Mouse (Mus musculus) olfactory bulb, adult 2 months (tissue): Measurements from ENCODE around the gene Lamc1. TPM values are rescaled to one million over a fixed set of nuclear protein-coding genes. Genes with fewer than 3 reads are reported as not detected.

ENCODE experiments used
- H3K27ac ChIP-seq: fragments of 200-500 bp; 2 replicates; pipeline ENCODE4 v1.5.1; 2012; ENCODE audit warnings: low read depth, low read length; ENCODE audit not compliant: insufficient read depth
- H3K4me1 ChIP-seq: fragments of 200-500 bp; 2 replicates; pipeline ENCODE4 v1.6.1; 2012; ENCODE audit warnings: low read length; ENCODE audit not compliant: control insufficient read depth, insufficient read depth
- H3K4me3 ChIP-seq: fragments of 200-500 bp; 2 replicates; pipeline ENCODE4 v1.5.1; 2012; ENCODE audit warnings: mild to moderate bottlenecking, low read depth, low read length, moderate library complexity; ENCODE audit not compliant: insufficient read depth
- CTCF ChIP-seq: fragments of 200-500 bp; IDR thresholded peaks from 2 replicates; pipeline ENCODE4 v1.5.1; 2012; ENCODE audit warnings: low read depth, mild to moderate bottlenecking, low read length, moderate library complexity; ENCODE audit not compliant: insufficient read depth
- POLR2A ChIP-seq: fragments of 200-500 bp; IDR thresholded peaks from 2 replicates; pipeline ENCODE4 v1.6.1; 2012; ENCODE audit warnings: mild to moderate bottlenecking, low read depth, low read length, moderate library complexity; ENCODE audit not compliant: insufficient read depth
- WGBS: fragments of 180-500 bp; shearing (Covaris S2); methylation state at CpG from one replicate; pipeline ENCODE4 v1.1.7; 2018; 5-methylcytosine and 5-hydroxymethylcytosine counted together
- polyA plus RNA-seq: library from polyadenylated mRNA; stranded (reverse); fragments of >200 nt; gene quantifications from 2 replicates; pipeline ENCODE4 v1.2.4, GENCODE M21; 2012; ENCODE audit warnings: low replicate concordance; ENCODE audit not compliant: missing spikeins, insufficient read depth, insufficient read length

The Lamc1 gene
- not detected in 2 replicates for polyA plus RNA-seq

DNA sequence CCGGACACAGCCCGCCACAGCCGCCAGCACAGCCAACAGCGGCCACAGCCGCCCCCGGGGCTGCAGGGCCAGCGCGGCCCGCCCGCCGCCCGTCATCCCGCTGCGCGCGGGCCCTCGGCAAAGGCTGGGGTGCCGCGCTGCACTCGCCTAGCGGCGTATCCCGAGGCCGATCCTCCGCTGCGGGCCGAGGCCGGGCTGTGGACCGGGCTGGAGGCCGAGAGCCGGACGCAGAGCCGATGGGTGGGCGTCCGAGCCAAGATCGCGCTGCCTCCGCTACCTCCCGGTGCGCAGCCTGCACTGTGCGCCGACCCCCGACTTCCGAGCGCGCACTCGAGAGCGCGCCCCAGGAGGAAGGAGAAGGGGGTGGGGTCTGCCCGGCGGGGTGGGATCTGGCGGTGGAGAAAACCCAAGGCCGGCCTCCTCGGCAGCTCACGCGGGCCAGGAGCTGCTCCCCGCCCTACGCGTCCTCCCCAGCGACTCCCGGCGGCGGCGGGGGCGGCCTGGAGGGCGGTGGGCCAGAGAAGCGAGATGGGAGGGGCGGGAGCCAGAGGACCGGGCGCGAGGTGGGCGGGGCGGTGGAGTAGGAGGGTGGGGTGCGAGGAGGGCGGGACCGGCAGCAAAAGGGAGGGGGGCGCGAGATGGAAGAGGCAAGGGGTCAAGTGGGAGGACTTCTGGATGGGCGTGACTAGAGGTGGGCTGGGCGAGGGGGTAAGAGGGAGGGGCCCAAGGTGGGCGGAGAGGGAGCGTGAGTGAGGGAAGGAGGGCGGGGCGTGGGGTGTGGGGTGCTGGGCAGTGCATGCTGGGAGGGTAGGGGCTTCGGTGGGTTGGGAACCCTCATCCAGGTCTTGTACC, at the start of gene Lamc1:
Gene Lamc1 (minus strand): TSS at position 343 of the 852 bp plus-strand sequence.
- Histone ChIP-seq H3K4me3 (peak within 1 kb of the TSS; percentile 100), H3K27ac (peak within 1 kb of the TSS; percentile 73), H3K4me1 (peaks cover 9% of the 10 kb centered on the region)
- WGBS: under 1% methylated on average over 73 of the region's 85 CpGs
- TF ChIP-seq POLR2A (peak; percentile 81), CTCF (no peak)

- WGBS: 92% methylated on average over 9 of the region's 9 CpGs
- no peak overlapping the region for H3K4me3 ChIP-seq
- H3K27ac ChIP-seq: no peak overlapping the region
- no peaks in the 10 kb centered on the region for H3K4me1 ChIP-seq
- TF ChIP-seq POLR2A (no peak), CTCF (no peak)
Observed at GRCm38 (mm10) chr1:153380746-153381282, 48.2 kb upstream of the Lamc1 start.

DNA sequence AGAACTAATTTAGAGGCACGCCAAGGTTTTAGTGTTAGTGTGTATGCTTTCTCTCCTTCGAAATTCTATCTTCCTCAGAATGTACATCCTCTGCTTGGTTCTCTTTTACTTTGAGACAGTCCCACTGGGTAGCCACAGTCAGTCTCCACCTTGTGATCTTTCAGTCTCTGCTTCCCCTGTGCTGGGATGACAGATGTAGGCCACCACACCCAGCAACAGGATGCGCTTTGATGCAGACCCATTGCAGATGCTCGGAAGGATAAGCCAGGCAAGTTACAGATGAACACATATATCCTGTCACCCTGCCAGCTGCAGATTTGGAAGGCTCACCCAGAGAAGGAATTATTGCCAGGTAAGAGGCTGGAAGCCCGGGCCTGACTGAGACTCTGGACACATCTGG, 47.2 kb upstream of the Lamc1 start:
- TF ChIP-seq POLR2A (no peak), CTCF (no peak)
- WGBS: 91% methylated on average over 5 of the region's 5 CpGs
- Histone ChIP-seq H3K27ac (no peak overlapping the region), H3K4me3 (no peak overlapping the region), H3K4me1 (no peaks in the 10 kb centered on the region)

DNA sequence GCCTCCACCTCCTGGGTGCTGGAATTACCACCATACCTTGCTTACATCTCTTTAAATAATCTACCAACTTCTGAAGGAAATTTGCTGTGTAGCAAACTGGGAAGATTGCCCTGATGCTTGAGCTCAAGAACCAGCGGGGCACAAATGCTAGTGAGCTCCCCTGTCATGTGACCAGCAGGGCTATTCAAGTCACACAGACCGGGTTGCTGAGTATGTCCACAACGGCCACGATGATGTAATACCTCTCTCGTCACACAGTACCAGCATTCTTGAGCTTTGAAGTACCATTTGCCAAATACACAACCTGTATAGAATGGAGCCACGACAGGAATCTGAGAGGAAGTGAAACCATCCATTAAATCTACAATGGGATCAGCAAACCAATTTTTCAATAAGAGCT, 46.0 kb upstream of the Lamc1 start:
- Histone ChIP-seq H3K4me1 (no peaks in the 10 kb centered on the region), H3K4me3 (no peak overlapping the region), H3K27ac (no peak overlapping the region)
- TF ChIP-seq POLR2A (no peak), CTCF (no peak)
- 48% methylated on average over 6 of the region's 6 CpGs for WGBS

DNA sequence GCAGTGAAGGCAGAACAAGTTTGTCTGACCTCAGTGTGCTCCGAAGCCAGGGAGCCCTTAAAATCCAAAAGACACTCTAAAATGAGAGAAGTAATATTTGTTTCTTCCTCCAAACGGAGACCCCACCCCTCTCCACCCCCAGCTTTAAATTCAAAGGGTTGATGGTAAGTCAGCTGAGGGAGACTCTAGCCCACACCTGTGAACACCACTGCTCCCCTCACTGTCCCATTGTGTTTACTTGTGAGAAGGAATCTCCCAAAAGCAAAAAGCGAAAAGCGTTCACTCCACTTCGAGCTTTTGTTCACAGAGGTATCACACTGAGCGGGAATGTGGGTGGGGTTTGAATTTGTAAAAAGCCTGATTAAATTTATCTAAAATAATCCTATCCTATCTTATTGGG, 43.9 kb upstream of the Lamc1 start:
- WGBS: 55% methylated on average over 6 of the region's 6 CpGs
- TF ChIP-seq CTCF: no peak
- no peak for TF ChIP-seq POLR2A
- no peaks in the 10 kb centered on the region for H3K4me1 ChIP-seq
- H3K4me3 ChIP-seq: no peak overlapping the region
- no peak overlapping the region for H3K27ac ChIP-seq

GRCm38 (mm10) chr1:153374136-153374535, 41.5 kb upstream of the Lamc1 start:
- no peak for TF ChIP-seq POLR2A
- TF ChIP-seq CTCF: no peak
- H3K27ac ChIP-seq: no peak overlapping the region
- WGBS: 83% methylated on average over 4 of the region's 4 CpGs
- no peaks in the 10 kb centered on the region for H3K4me1 ChIP-seq
- no peak overlapping the region for H3K4me3 ChIP-seq

DNA sequence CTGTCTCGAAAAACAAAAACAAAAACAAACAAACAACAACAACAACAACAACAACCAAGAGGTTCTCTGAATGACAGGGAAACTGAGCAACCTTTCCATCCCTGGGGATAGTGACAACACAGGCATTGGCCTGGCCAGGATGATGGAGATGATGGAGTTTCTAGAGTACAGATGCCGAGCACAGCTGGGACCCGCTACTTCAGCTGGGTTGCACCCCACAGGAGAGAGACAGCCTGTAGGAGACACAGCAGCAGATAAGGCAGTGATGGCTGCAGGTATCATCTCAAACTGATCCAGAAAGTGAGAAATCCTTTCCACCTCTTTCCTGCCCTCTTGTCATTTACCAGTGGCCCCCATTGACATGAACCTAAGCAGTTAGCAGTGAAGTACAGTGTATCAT, 39.3 kb upstream of the Lamc1 start:
- TF ChIP-seq CTCF: no peak
- TF ChIP-seq POLR2A: no peak
- H3K4me1 ChIP-seq: no peaks in the 10 kb centered on the region
- 92% methylated on average over 3 of the region's 3 CpGs for WGBS

GRCm38 (mm10) chr1:153369011-153369410, 36.4 kb upstream of the Lamc1 start:
- TF ChIP-seq POLR2A (no peak), CTCF (no peak)
- no peak overlapping the region for H3K27ac ChIP-seq
- 86% methylated on average over 6 of the region's 6 CpGs for WGBS
- H3K4me3 ChIP-seq: no peak overlapping the region
- no peaks in the 10 kb centered on the region for H3K4me1 ChIP-seq

More for the DNA sequence above, 39.3 kb upstream of the Lamc1 start:
- no peak overlapping the region for H3K27ac ChIP-seq
- H3K4me3 ChIP-seq: no peak overlapping the region

GRCm38 (mm10) chr1:153367048-153367447, 34.5 kb upstream of the Lamc1 start:
- 77% methylated on average over 5 of the region's 5 CpGs for WGBS
- no peaks in the 10 kb centered on the region for H3K4me1 ChIP-seq
- TF ChIP-seq CTCF (no peak), POLR2A (no peak)
- H3K4me3 ChIP-seq: no peak overlapping the region
- H3K27ac ChIP-seq: no peak overlapping the region

DNA sequence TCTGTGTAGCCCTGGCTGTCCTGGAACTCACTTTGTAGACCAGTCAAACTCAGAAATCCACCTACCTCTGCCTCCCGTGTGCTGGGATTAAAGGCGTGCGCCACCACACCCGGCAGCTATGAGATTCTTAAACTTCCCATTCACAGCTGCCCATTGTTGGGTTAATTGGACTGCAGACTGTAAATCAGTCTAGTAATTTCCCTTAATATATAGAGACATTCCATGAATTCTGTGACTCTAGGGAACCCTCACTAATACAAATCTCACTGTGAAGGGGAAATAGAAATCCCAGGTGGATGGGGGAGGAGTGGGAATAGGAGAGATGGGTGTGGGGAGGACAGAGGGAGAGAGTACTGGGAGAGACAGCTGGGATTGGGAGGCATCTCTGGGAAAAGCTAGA, 29.3 kb upstream of the Lamc1 start:
- H3K4me3 ChIP-seq: no peak overlapping the region
- H3K4me1 ChIP-seq: no peaks in the 10 kb centered on the region
- TF ChIP-seq POLR2A: no peak
- TF ChIP-seq CTCF: no peak
- no peak overlapping the region for H3K27ac ChIP-seq
- WGBS: 78% methylated on average over 4 of the region's 4 CpGs
